Mouse (Mus musculus) cerebellum, adult 2 months (tissue): Measurements from ENCODE around the gene Siae.

Experiments
- CTCF ChIP-seq: fragments of 200-500 bp; IDR thresholded peaks from 2 replicates; pipeline ENCODE4 v1.5.1; 2011; ENCODE audit warnings: low read depth, mild to moderate bottlenecking, control low read depth, low read length, moderate library complexity, borderline replicate concordance; ENCODE audit not compliant: insufficient read depth
- POLR2A ChIP-seq: fragments of 200-500 bp; IDR thresholded peaks from 2 replicates; pipeline ENCODE4 v1.6.1; 2011; ENCODE audit warnings: low read length, control low read depth, borderline replicate concordance; ENCODE audit not compliant: insufficient read depth

DNA sequence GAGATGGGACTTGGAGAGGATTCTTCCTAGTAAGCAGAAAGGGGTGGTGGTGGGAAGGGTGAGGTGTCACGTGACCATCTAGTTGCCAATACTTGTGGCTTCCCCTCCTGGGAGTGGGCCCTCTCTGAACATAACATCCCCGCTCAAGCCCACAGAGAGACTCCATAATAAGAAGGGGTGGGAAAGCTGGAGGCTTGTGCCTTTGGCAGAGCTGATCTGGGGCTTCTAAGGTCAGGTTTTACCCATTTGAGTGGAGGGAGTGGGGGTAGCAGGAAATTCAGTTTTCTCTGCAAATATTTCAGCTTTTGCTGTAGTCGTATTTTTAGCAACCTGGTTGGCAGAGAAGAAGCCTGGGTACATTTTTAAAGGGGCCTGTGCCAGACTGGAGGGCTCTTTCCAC lies 868 bp downstream of the Siae start:
- TF ChIP-seq CTCF: no peak
- no peak for TF ChIP-seq POLR2A
